Mouse (Mus musculus) midbrain, embryonic 11.5 days (tissue): Measurements from ENCODE around the gene Gpm6a. TPM values are rescaled to one million over a fixed set of nuclear protein-coding genes. Genes with fewer than 3 reads are reported as not detected.

Experiments used
- ATAC-seq: fragments of 200-750 bp; cut with Nextera tagmentation; 2 replicates; pipeline ENCODE4 v1.8.0; 2017; ENCODE audit warnings: moderate TSS enrichment, moderate library complexity; ENCODE audit not compliant: low FRiP score
- DNase-seq: peaks from one replicate; pipeline ENCODE4 v3.0.0; 2015; ENCODE audit warnings: low spot score; ENCODE audit errors: missing footprints
- H3K27ac ChIP-seq: fragments of 300-500 bp; sonication (generic); 2 replicates; pipeline ENCODE4 v1.5.1; 2014; ENCODE audit warnings: low read depth, low read length
- H3K27me3 ChIP-seq: fragments of 300-500 bp; sonication (generic); 2 replicates; pipeline ENCODE4 v1.6.1; 2014; ENCODE audit warnings: mild to moderate bottlenecking, low read length, moderate library complexity, mixed read lengths; ENCODE audit not compliant: control insufficient read depth, insufficient read depth
- H3K36me3 ChIP-seq: fragments of 300-500 bp; sonication (generic); 2 replicates; pipeline ENCODE4 v1.6.1; 2014; ENCODE audit warnings: mild to moderate bottlenecking, low read length, moderate library complexity, mixed read lengths; ENCODE audit not compliant: control insufficient read depth, insufficient read depth
- H3K4me1 ChIP-seq: fragments of 300-500 bp; sonication (generic); 2 replicates; pipeline ENCODE4 v1.6.1; 2014; ENCODE audit warnings: low read length; ENCODE audit not compliant: control insufficient read depth, insufficient read depth
- H3K4me2 ChIP-seq: fragments of 300-500 bp; sonication (generic); 2 replicates; pipeline ENCODE4 v1.6.1; 2014; ENCODE audit warnings: mild to moderate bottlenecking, moderate library complexity
- H3K4me3 ChIP-seq: fragments of 300-500 bp; sonication (generic); 2 replicates; pipeline ENCODE4 v1.5.1; 2014; ENCODE audit warnings: low read depth, low read length
- H3K9ac ChIP-seq: fragments of 300-500 bp; sonication (generic); 2 replicates; pipeline ENCODE4 v1.6.1; 2014; ENCODE audit warnings: low read length
- H3K9me3 ChIP-seq: fragments of 300-500 bp; sonication (generic); 2 replicates; pipeline ENCODE4 v1.6.1; 2016; ENCODE audit warnings: low read length; ENCODE audit not compliant: control insufficient read depth
- WGBS: fragments of 180-500 bp; shearing (Covaris S2); extraction: QIAGEN DNeasy Blood & Tissue Kit; methylation state at CpG from one replicate; pipeline ENCODE4 v1.1.7; 2014; 5-methylcytosine and 5-hydroxymethylcytosine counted together
- polyA plus RNA-seq: library from polyadenylated mRNA; unstranded; fragments of >200 nt; fragmentation: Nextera tagmentation; extraction: Ambion mirVana; gene quantifications from 2 replicates; pipeline ENCODE4 v1.2.1, GENCODE M21; 2014

The Gpm6a gene
- polyA plus RNA-seq, 1 experiment from 2014 or later, result 163 TPM

GRCm38 (mm10) chr8:54955935-54956573, 1.4 kb downstream of the Gpm6a start:
- ATAC-seq (no peak), DNase-seq (peak; percentile 85)
- 73% methylated on average over 6 of the region's 6 CpGs for WGBS

GRCm38 (mm10) chr8:54956787-54957186, 2.1 kb downstream of the Gpm6a start:
- DNase-seq, result no peak
- H3K4me3 ChIP-seq, result peak overlapping the region; percentile 17
- no peak overlapping the region for H3K9ac ChIP-seq
- no peaks in the 10 kb centered on the region for H3K9me3 ChIP-seq
- 0 out of 2 replicates have a peak, but pooled peaks cover 4% of the 10 kb centered on the region for H3K4me1 ChIP-seq
- H3K27me3 ChIP-seq, result no peaks in the 10 kb centered on the region
- H3K27ac ChIP-seq, result no peak overlapping the region
- WGBS, result 74% methylated on average over 3 of the region's 3 CpGs
- H3K36me3 ChIP-seq, result no peaks in the 10 kb centered on the region
- no peak overlapping the region; the same call in 1 of the 2 replicates for H3K4me2 ChIP-seq
- ATAC-seq, result no peak

More at GRCm38 (mm10) chr8:54955935-54956573, 1.4 kb downstream of the Gpm6a start:
- Histone ChIP-seq H3K36me3 (no peaks in the 10 kb centered on the region), H3K27me3 (no peaks in the 10 kb centered on the region), H3K9me3 (no peaks in the 10 kb centered on the region), H3K9ac (peak overlapping the region; percentile 46; the same call in 1 of the 2 replicates), H3K4me1 (0 out of 2 replicates have a peak, but pooled peaks cover 4% of the 10 kb centered on the region), H3K4me3 (peak overlapping the region; percentile 32), H3K4me2 (peak overlapping the region; percentile 41), H3K27ac (no peak overlapping the region)

DNA sequence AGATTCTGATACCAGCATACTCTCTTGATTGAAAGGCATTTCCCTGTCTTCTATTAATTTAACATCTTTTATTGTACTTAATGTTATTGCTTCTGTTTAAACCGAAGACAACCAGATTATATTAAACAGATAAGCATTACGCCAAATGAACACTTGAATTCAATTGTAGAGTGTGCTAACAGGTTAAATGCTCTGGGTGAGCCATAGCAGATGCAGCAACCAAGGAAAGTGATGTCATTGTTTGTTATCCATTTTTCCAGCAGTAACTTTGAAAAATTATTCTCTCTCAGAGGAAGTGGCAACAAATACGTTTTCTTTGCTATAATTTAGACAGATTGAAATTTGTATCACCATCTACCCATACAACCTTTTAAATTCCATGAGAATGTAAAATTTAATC, 2.9 kb downstream of the Gpm6a start:
- Histone ChIP-seq H3K9ac (no peak overlapping the region), H3K27ac (no peak overlapping the region), H3K36me3 (no peaks in the 10 kb centered on the region), H3K4me2 (peak overlapping the region; percentile 11), H3K27me3 (no peaks in the 10 kb centered on the region), H3K4me1 (0 out of 2 replicates have a peak, but pooled peaks cover 4% of the 10 kb centered on the region), H3K9me3 (no peaks in the 10 kb centered on the region), H3K4me3 (no peak overlapping the region)
- DNase-seq, result peak; percentile 81
- ATAC-seq, result no peak
- 86% methylated on average over 3 of the region's 3 CpGs for WGBS

- no peaks in the 10 kb centered on the region for H3K4me1 ChIP-seq
- no peaks in the 10 kb centered on the region for H3K36me3 ChIP-seq
Observed at GRCm38 (mm10) chr8:54961571-54961970, 6.9 kb downstream of the Gpm6a start.

DNA sequence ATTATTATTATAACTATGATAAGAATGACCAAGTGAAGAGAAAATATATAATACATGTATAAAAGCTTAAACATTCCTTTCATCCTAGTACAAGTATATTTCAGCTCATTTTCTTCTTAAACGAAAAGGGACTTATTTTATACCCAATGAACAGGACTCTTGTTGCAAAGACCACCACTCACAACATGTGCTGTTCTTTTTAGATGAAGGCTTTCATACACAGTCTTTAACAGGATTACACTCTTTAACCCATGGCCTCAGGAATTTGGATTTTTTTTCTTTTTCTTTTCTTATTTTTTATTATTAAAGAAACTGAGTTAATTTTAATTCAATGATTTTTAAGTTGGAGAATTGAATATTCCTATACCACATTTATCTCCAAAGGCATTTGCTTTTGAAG, 20.4 kb downstream of the Gpm6a start:
- Histone ChIP-seq H3K9me3 (no peaks in the 10 kb centered on the region), H3K36me3 (no peaks in the 10 kb centered on the region), H3K4me3 (no peak overlapping the region), H3K4me2 (no peak overlapping the region), H3K4me1 (0 out of 2 replicates have a peak, but pooled peaks cover 2% of the 10 kb centered on the region), H3K27me3 (no peaks in the 10 kb centered on the region), H3K27ac (no peak overlapping the region), H3K9ac (no peak overlapping the region)
- WGBS, result 16% methylated on average over 1 of the region's 1 CpGs
- ATAC-seq (peak; percentile 72), DNase-seq (no peak)

More at GRCm38 (mm10) chr8:54961571-54961970, 6.9 kb downstream of the Gpm6a start:
- Histone ChIP-seq H3K9me3 (no peaks in the 10 kb centered on the region), H3K27ac (no peak overlapping the region), H3K4me3 (no peak overlapping the region), H3K27me3 (no peaks in the 10 kb centered on the region), H3K9ac (no peak overlapping the region), H3K4me2 (no peak overlapping the region)
- ATAC-seq (no peak), DNase-seq (peak; percentile 69)

GRCm38 (mm10) chr8:54975506-54975905, 20.9 kb downstream of the Gpm6a start:
- peak; percentile 95 for DNase-seq
- Histone ChIP-seq H3K9ac (no peak overlapping the region), H3K9me3 (no peaks in the 10 kb centered on the region), H3K27ac (no peak overlapping the region), H3K4me1 (0 out of 2 replicates have a peak, but pooled peaks cover 2% of the 10 kb centered on the region), H3K4me3 (no peak overlapping the region), H3K27me3 (no peaks in the 10 kb centered on the region), H3K4me2 (no peak overlapping the region), H3K36me3 (no peaks in the 10 kb centered on the region)
- ATAC-seq, result peak; percentile 91
- 11% methylated on average over 2 of the region's 2 CpGs for WGBS

DNA sequence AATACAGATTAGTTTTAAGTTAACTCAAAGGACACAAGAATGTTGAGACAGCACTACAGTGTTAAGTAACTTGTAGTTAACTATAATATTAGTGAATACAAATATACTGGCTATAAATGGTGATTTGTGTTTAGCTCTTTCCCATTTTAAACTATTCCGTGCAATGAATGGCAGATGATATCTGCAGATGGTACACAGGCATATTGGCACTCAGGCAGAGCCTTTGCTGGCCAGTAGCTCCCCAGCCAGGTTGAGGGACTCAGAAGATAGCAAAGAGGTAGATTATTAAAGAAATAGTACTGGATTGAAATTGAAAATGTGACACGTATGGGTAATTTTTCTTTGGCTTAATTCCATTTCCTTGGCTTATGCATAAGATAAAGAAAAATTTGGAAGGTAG, 21.3 kb downstream of the Gpm6a start:
- no peak overlapping the region for H3K27ac ChIP-seq
- peak; percentile 59; the same call in 1 of the 2 replicates for ATAC-seq

DNA sequence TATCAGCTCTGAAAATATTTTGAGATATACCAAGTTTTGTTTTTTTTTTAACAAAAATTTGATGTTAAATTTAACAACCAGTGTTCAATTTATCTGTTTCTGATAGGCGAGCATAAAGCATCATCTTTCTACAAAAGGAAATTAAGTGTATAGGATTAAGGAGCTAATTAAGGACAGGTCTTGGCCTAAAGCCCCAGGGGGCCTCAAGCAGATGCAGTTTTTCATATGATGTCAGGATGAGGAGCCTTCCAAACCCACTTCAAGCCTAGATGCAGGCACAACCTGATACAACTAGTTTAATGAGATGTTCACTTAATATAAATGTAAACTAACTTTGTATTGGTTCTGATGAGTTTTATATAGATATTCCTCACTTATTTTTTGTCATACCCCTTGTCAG, 22.0 kb downstream of the Gpm6a start:
- Histone ChIP-seq H3K27ac (no peak overlapping the region), H3K4me1 (0 out of 2 replicates have a peak, but pooled peaks cover 2% of the 10 kb centered on the region), H3K4me2 (no peak overlapping the region), H3K27me3 (no peaks in the 10 kb centered on the region), H3K9ac (no peak overlapping the region), H3K4me3 (no peak overlapping the region), H3K36me3 (no peaks in the 10 kb centered on the region), H3K9me3 (no peaks in the 10 kb centered on the region)
- no peak for DNase-seq
- 25% methylated on average over 1 of the region's 1 CpGs for whole genome bisulfite sequencing
- ATAC-seq, result no peak

More for the DNA sequence above, 21.3 kb downstream of the Gpm6a start:
- 57% methylated on average over 2 of the region's 2 CpGs for WGBS
- H3K36me3 ChIP-seq, result no peaks in the 10 kb centered on the region
- H3K4me1 ChIP-seq, result 0 out of 2 replicates have a peak, but pooled peaks cover 2% of the 10 kb centered on the region
- H3K4me2 ChIP-seq, result no peak overlapping the region
- H3K4me3 ChIP-seq, result no peak overlapping the region
- no peaks in the 10 kb centered on the region for H3K27me3 ChIP-seq
- no peaks in the 10 kb centered on the region for H3K9me3 ChIP-seq
- no peak overlapping the region for H3K9ac ChIP-seq
- no peak for DNase-seq

DNA sequence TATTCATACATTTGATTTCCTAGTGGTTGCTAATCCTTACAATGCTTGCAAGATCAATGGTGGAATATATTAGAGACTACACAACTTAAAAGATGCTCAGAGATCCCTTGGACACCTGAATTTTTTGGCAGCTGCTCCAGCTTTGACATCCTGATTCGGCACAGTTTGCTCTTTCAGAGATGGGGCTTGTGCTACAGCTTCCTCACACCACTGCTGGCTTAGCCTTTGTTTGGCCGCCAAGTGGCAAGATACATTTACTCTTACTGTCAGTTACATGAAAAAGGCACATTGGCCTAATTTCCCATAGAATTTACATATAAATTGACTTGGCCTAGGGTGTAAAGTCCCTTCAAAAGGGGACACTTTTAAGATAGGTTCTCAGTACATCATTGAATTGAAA, 32.1 kb downstream of the Gpm6a start:
- DNase-seq, result no peak
- 72% methylated on average over 2 of the region's 2 CpGs for WGBS
- no peak for ATAC-seq
- Histone ChIP-seq H3K27ac (no peak overlapping the region), H3K4me1 (peaks cover 3% of the 10 kb centered on the region; the same call in 1 of the 2 replicates), H3K36me3 (no peaks in the 10 kb centered on the region), H3K27me3 (no peaks in the 10 kb centered on the region), H3K9me3 (no peaks in the 10 kb centered on the region), H3K4me2 (no peak overlapping the region), H3K4me3 (no peak overlapping the region), H3K9ac (no peak overlapping the region)
